8 mouse cellular contexts compared by ENCODE assay signal in the genomic region with DNA sequence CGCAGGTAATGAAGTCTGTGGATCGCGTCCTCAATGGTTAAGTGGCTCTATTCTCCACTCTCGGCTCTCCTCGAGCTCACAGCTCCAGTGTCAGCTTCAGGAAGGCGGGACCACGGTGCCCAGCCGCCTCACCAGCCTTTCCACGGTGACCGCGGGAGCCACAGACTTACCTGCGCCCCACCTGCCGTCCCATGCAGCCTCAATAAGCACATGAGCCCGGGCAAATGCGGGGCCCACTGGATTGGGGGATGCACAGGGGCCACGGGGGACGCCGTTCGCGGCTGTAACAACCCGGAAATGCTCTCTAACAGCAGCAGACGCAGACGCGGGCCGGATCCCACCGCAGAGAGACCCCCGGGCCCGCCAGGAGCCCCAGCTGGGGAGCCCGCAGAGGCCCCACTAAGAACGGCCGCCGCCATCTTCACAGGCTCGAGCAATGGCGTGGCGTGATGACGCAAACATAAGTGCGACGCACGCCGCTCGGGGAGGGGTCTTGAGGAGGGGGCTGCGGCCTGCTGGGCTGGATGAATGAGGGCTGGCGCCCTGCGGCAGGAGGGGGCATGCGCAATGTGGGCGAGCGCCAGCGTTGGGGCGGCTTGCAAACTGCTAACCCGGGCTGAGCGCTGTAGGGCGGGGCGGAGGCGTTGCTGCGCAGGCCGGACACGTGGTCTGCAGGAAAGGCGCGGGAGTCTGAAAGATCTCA. TPM values are rescaled to one million over a fixed set of nuclear protein-coding genes. Genes with fewer than 3 reads are reported as not detected.
DNase-seq lines count a peak whose midpoint lies in the region; ATAC-seq lines count a peak whose summit lies in the region.

Gene Pelp1, minus strand, starts transcription at position 438 of the 703 bp plus-strand sequence.

- H3K27ac ChIP-seq in hindbrain, embryonic 16.5 days (ENCODE audit: low read depth, low read length): peak within 1 kb of the TSS; percentile 75
- peak within 1 kb of the TSS; percentile 55 for H3K27ac ChIP-seq in macrophage

- H3K4me3 ChIP-seq in hindbrain, embryonic 16.5 days (ENCODE audit: low read length): peak within 1 kb of the TSS; percentile 84
- H3K4me3 ChIP-seq in macrophage (ENCODE audit: inconsistent target): peak within 1 kb of the TSS; percentile 72

- H3K9ac ChIP-seq in hindbrain, embryonic 16.5 days (ENCODE audit: low read depth, low read length): peak within 1 kb of the TSS; percentile 96

- no peaks in the 10 kb centered on the region for H3K36me3 ChIP-seq in hindbrain, embryonic 16.5 days (ENCODE audit: control insufficient read depth, insufficient read depth, low read length)
- H3K36me3 ChIP-seq in macrophage (ENCODE audit: inconsistent target): peaks cover 9% of the 10 kb centered on the region; the same call in 1 of the 2 replicates

- no peaks in the 10 kb centered on the region for H3K27me3 ChIP-seq in hindbrain, embryonic 16.5 days (replicated peaks; ENCODE audit: control insufficient read depth, insufficient read depth, low read length)

- under 1% methylated on average over 57 of the region's 59 CpGs for WGBS in hindbrain, embryonic 16.5 days
- under 1% methylated on average over 59 of the region's 59 CpGs for WGBS in macrophage (ENCODE audit: missing documents)

- ATAC-seq in hindbrain, embryonic 16.5 days: peak; percentile 98

- no peaks in the 10 kb centered on the region for H3K9me3 ChIP-seq in hindbrain, embryonic 16.5 days (ENCODE audit: control insufficient read depth, low read length)

- peak; percentile 89 for DNase-seq in T-cell, adult 2 months (ENCODE audit: low spot score)
- DNase-seq in cerebellum, postnatal 36 days: peak; percentile 80 to 85
- DNase-seq in gastrocnemius, adult 18-20 months (ENCODE audit: low spot score): peak; percentile 73
- peak; percentile 74 to 89 for DNase-seq in left cerebral cortex, adult 18-20 months (ENCODE audit: low spot score in 2 of 2)
- DNase-seq in right cerebral cortex, adult 18-20 months: peak; percentile 87
- peak; percentile 62 for DNase-seq in urinary bladder, postnatal 10 days (ENCODE audit: low spot score)

- H3K79me2 ChIP-seq in macrophage (ENCODE audit: inconsistent target): peaks cover 51% of the 10 kb centered on the region

- peaks cover 18% of the 10 kb centered on the region for H3K4me1 ChIP-seq in hindbrain, embryonic 16.5 days (ENCODE audit: control insufficient read depth, insufficient read depth, low read depth, low read length)

- peak within 1 kb of the TSS; percentile 76 for H3K4me2 ChIP-seq in hindbrain, embryonic 16.5 days (ENCODE audit: low read length)

RNA-seq across cellular contexts. Expression of gene Pelp1, which starts in this region (rescaled TPM):
- 10 to 100 TPM; 17.9 to 19.2 TPM for total RNA-seq in gastrocnemius, adult 18-20 months (2021)
- 31.7 and 37.0 TPM in 2 replicates for polyA plus RNA-seq in hindbrain, embryonic 16.5 days (2015; fragmentation: Nextera tagmentation; extraction: Ambion mirVana)
- 10 to 100 TPM; 33.1 to 34.6 TPM for total RNA-seq in left cerebral cortex, adult 18-20 months (2021)
- total RNA-seq in macrophage (2018; cell fraction: chromatin; rRNA removed): 10 to 100 TPM in 24 of 26 experiments, 1 to 10 TPM in 2; 8.1 to 32.4 (median 21.4) TPM
- total RNA-seq in macrophage (2018; cell fraction: cytosol; rRNA removed): 10 to 100 TPM; 14.1 to 24.3 (median 19.8) TPM
- total RNA-seq in macrophage (2018; cell fraction: nucleus; rRNA removed): 10 to 100 TPM; 10.7 to 37.3 (median 20.3) TPM
- 16.8 to 21.8 TPM (median 20.3 TPM) in 3 replicates for polyA plus RNA-seq in macrophage (2018)

Comparison
In these comparisons a context has a peak if more than half of its experiments do, and no peak if none do; other contexts are left out.
1. Peak in every context shown above with its lines: DNase-seq, ATAC-seq, H3K4me3 ChIP-seq and H3K27ac ChIP-seq.